Mouse (Mus musculus): ENCODE data around the gene Fig4. TPM values are rescaled to one million over a fixed set of nuclear protein-coding genes. Genes with fewer than 3 reads are reported as not detected.

Fig4 gene
- polyA plus RNA-seq, 1 experiment from 2014 or later = 65.9 TPM

DNA sequence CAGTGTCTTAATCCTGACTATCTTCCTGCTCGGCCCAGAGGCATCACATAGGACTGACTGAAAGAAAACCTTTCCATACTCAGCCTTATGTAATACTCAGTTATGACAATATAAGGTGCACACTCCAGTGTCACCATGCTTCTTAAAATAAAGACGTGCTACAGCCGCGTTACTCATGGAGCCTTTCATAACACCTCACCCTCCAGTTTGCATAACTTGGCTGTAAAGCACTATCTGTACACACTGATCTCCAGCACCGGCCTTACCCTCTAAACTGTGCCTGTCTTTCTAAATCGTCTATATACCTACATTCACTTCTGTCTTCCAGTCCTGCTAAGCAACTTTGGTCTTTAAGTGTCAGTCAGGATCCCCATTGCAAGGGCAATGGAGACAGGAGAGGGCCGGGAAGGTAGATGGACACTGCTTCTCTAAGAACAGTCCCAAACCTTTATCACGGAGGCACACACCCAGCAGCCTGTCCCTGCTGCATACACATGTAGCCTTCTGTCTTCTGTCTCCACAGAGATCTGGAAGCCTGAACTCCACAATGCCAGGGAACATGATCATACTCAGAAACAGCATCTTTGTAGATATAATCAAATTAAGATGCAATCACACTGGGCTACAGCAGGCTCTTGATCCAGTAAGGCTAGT, 53.9 kb downstream of the Fig4 start:
- no peak overlapping the region for H3K9ac ChIP-seq (ENCODE audit: low read length)
- H3K27me3 ChIP-seq (ENCODE audit: control insufficient read depth, insufficient read depth, low read length) = no peaks in the 10 kb centered on the region
- H3K4me3 ChIP-seq (ENCODE audit: low read length) = no peak overlapping the region
- WGBS = 69% methylated on average over 8 of the region's 8 CpGs
- no peak overlapping the region for H3K4me2 ChIP-seq (ENCODE audit: low read depth, low read length)
- no peaks in the 10 kb centered on the region for H3K9me3 ChIP-seq (replicated peaks; ENCODE audit: control insufficient read depth, low read length)
- H3K27ac ChIP-seq (ENCODE audit: low read length) = no peak overlapping the region
- no peak for ATAC-seq (replicated peaks; ENCODE audit: extremely low read depth, insufficient read depth, low FRiP score)
- H3K36me3 ChIP-seq (ENCODE audit: control insufficient read depth, insufficient read depth) = peaks cover 35% of the 10 kb centered on the region
- 0 out of 2 replicates have a peak, but pooled peaks cover 2% of the 10 kb centered on the region for H3K4me1 ChIP-seq (ENCODE audit: control insufficient read depth, insufficient read depth, low read length)

DNA sequence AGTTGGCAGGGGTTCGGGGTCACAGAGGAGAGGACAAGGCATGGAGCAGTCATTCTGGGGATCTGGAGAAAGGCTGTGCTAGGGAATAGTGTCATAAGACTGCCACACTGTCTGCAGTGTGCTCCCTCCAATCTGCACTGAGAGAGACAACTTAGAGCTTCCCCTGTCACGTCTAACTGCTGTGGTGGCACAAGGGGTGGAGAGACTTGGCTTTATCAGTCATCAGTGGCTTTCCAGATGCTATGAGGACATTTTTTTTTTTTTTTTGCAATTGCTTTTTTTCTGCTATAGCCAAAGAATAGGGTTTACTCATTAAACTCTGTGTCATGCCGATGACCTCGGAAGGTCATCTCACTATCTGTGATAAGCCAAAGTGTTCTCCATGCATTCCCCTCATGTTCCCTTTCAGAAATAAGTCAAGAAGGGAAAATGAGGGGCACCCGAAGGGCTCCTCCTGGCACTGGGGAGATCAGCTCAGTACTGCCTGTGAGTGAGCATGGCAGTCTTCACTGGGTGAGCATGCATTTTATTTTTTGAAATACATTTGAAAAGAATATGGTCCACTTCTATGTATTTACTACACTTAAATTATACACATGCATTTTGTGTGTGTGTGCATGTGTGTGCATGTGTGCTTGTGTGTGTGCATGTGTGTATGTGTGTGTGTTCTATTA, 55.1 kb downstream of the Fig4 start:
- H3K27me3 ChIP-seq (ENCODE audit: control insufficient read depth, insufficient read depth, low read length) = no peaks in the 10 kb centered on the region
- H3K4me2 ChIP-seq (ENCODE audit: low read depth, low read length) = no peak overlapping the region
- H3K4me3 ChIP-seq (ENCODE audit: low read length) = no peak overlapping the region
- no peaks in the 10 kb centered on the region for H3K9me3 ChIP-seq (replicated peaks; ENCODE audit: control insufficient read depth, low read length)
- ATAC-seq (replicated peaks; ENCODE audit: extremely low read depth, insufficient read depth, low FRiP score) = no peak
- peaks cover 37% of the 10 kb centered on the region for H3K36me3 ChIP-seq (ENCODE audit: control insufficient read depth, insufficient read depth)
- H3K9ac ChIP-seq (ENCODE audit: low read length) = no peak overlapping the region
- H3K27ac ChIP-seq (ENCODE audit: low read length) = no peak overlapping the region
- 0 out of 2 replicates have a peak, but pooled peaks cover 2% of the 10 kb centered on the region for H3K4me1 ChIP-seq (ENCODE audit: control insufficient read depth, insufficient read depth, low read length)
- 68% methylated on average over 5 of the region's 5 CpGs for WGBS

DNA sequence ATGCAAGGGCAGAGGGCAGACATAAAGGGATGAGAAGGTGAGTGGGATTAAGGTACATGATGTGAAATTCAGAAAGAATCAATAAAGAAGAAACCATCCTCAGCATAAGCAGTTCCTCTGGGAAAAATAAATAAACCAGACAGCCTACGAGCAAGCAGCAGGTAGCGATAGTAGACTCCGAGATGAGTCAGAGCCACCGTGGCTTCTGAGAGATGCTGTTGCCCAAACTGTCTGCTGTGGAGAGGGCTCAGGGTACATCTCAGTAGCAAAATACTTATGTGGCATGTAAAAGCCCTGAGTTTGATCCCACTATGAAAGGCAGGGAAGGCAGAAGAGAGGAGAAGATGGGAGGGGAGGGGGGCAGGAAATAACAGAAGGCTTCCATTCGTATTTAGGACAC, 56.9 kb downstream of the Fig4 start:
- no peak overlapping the region for H3K4me3 ChIP-seq (ENCODE audit: low read length)
- H3K27ac ChIP-seq (ENCODE audit: low read length) = no peak overlapping the region
- 74% methylated on average over 5 of the region's 5 CpGs for WGBS
- no peaks in the 10 kb centered on the region for H3K27me3 ChIP-seq (ENCODE audit: control insufficient read depth, insufficient read depth, low read length)
- H3K9me3 ChIP-seq (replicated peaks; ENCODE audit: control insufficient read depth, low read length) = no peaks in the 10 kb centered on the region
- H3K9ac ChIP-seq (ENCODE audit: low read length) = no peak overlapping the region
- no peak overlapping the region for H3K4me2 ChIP-seq (ENCODE audit: low read depth, low read length)
- no peak for ATAC-seq (replicated peaks; ENCODE audit: extremely low read depth, insufficient read depth, low FRiP score)
- peaks cover 11% of the 10 kb centered on the region for H3K4me1 ChIP-seq (ENCODE audit: control insufficient read depth, insufficient read depth, low read length)
- peaks cover 22% of the 10 kb centered on the region for H3K36me3 ChIP-seq (ENCODE audit: control insufficient read depth, insufficient read depth)

- H3K4me1 ChIP-seq (ENCODE audit: control insufficient read depth, insufficient read depth, low read length) = peaks cover 12% of the 10 kb centered on the region
- no peak overlapping the region for H3K4me2 ChIP-seq (ENCODE audit: low read depth, low read length)
- no peak overlapping the region for H3K9ac ChIP-seq (ENCODE audit: low read length)
- no peak overlapping the region for H3K27ac ChIP-seq (ENCODE audit: low read length)
- H3K36me3 ChIP-seq (ENCODE audit: control insufficient read depth, insufficient read depth) = peaks cover 20% of the 10 kb centered on the region
- WGBS = 68% methylated on average over 6 of the region's 6 CpGs
- H3K9me3 ChIP-seq (replicated peaks; ENCODE audit: control insufficient read depth, low read length) = no peaks in the 10 kb centered on the region
- no peak for ATAC-seq (replicated peaks; ENCODE audit: extremely low read depth, insufficient read depth, low FRiP score)
- H3K4me3 ChIP-seq (ENCODE audit: low read length) = no peak overlapping the region
- no peaks in the 10 kb centered on the region for H3K27me3 ChIP-seq (ENCODE audit: control insufficient read depth, insufficient read depth, low read length)
These were observed 57.6 kb downstream of the Fig4 start for GRCm38 (mm10) chr10:41245477-41245876.

- H3K27ac ChIP-seq (ENCODE audit: low read length) = no peak overlapping the region
- H3K9ac ChIP-seq (ENCODE audit: low read length) = no peak overlapping the region
- H3K27me3 ChIP-seq (ENCODE audit: control insufficient read depth, insufficient read depth, low read length) = no peaks in the 10 kb centered on the region
- peaks cover 23% of the 10 kb centered on the region for H3K36me3 ChIP-seq (ENCODE audit: control insufficient read depth, insufficient read depth)
- ATAC-seq (replicated peaks; ENCODE audit: extremely low read depth, insufficient read depth, low FRiP score) = no peak
- peaks cover 12% of the 10 kb centered on the region for H3K4me1 ChIP-seq (ENCODE audit: control insufficient read depth, insufficient read depth, low read length)
- H3K9me3 ChIP-seq (replicated peaks; ENCODE audit: control insufficient read depth, low read length) = no peaks in the 10 kb centered on the region
- H3K4me3 ChIP-seq (ENCODE audit: low read length) = no peak overlapping the region
- 77% methylated on average over 6 of the region's 6 CpGs for WGBS
- H3K4me2 ChIP-seq (ENCODE audit: low read depth, low read length) = no peak overlapping the region
These were observed 58.0 kb downstream of the Fig4 start for GRCm38 (mm10) chr10:41245028-41245427.

- 93% methylated on average over 6 of the region's 6 CpGs for whole genome bisulfite sequencing
- no peak for ATAC-seq (replicated peaks; ENCODE audit: extremely low read depth, insufficient read depth, low FRiP score)
- no peak overlapping the region for H3K4me3 ChIP-seq (ENCODE audit: low read length)
- no peaks in the 10 kb centered on the region for H3K9me3 ChIP-seq (replicated peaks; ENCODE audit: control insufficient read depth, low read length)
- peaks cover 9% of the 10 kb centered on the region for H3K4me1 ChIP-seq (ENCODE audit: control insufficient read depth, insufficient read depth, low read length)
- H3K36me3 ChIP-seq (ENCODE audit: control insufficient read depth, insufficient read depth) = peaks cover 21% of the 10 kb centered on the region
- H3K27ac ChIP-seq (ENCODE audit: low read length) = no peak overlapping the region
- H3K27me3 ChIP-seq (ENCODE audit: control insufficient read depth, insufficient read depth, low read length) = no peaks in the 10 kb centered on the region
- no peak overlapping the region for H3K9ac ChIP-seq (ENCODE audit: low read length)
- H3K4me2 ChIP-seq (ENCODE audit: low read depth, low read length) = no peak overlapping the region
These were observed 59.1 kb downstream of the Fig4 start for GRCm38 (mm10) chr10:41243930-41244329.

DNA sequence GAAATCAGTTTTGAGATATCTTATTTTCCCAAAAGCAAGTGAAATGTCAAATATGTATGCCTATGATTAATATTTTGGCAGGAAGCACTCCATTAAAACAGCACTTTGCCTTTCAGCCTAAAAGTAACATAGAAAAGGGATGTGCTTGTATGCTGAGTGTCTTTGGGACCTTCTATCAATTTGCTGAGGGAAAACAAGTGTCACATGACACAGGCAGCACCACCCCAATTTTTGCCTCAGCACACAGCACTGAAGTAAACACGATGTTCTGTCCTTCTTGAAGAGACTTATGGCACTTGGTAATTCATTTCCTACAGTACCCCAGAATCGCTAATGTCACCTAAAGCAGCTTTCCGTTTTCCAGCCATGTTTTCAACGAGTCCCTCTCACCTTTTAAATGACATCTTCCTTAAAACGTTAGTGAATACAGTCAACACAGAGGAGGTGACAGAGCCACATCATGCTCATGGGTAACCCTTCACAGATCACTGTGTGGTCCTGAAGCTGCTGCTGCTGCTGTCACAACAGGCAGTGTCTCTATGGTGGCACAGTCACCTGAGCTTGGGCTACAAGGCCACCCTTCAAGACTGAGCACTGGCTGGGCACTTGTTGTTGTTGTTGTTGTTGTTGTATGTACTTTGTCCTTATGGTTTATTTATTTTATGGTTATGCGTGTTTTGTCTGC, 61.4 kb downstream of the Fig4 start:
- no peak overlapping the region for H3K4me2 ChIP-seq (ENCODE audit: low read depth, low read length)

DNA sequence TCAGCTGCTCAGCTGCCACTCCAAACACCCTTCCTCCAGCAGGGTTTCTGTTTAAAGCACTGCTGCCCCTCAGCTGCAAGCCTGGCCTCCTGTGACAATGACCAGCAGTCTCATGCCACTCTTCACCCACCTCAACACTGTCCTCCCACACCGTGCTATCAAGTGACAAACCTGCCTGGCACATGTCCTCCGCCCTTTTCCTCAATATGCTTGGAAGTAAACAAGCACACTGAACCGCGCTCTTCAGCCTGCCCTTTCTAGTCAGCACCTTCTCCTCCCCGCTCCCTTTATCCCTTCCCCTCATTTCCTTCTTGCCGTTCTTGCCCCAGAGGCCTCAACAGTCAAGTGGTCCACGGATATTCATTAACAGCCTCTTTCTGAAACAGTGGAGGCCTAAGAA, 62.0 kb downstream of the Fig4 start:
- Histone ChIP-seq H3K4me1 (ENCODE audit: control insufficient read depth, insufficient read depth, low read length) (peaks cover 9% of the 10 kb centered on the region), H3K9ac (ENCODE audit: low read length) (no peak overlapping the region), H3K9me3 (replicated peaks; ENCODE audit: control insufficient read depth, low read length) (no peaks in the 10 kb centered on the region), H3K27me3 (ENCODE audit: control insufficient read depth, insufficient read depth, low read length) (no peaks in the 10 kb centered on the region), H3K4me2 (ENCODE audit: low read depth, low read length) (no peak overlapping the region), H3K4me3 (ENCODE audit: low read length) (no peak overlapping the region), H3K36me3 (ENCODE audit: control insufficient read depth, insufficient read depth) (peaks cover 31% of the 10 kb centered on the region), H3K27ac (ENCODE audit: low read length) (peak overlapping the region; percentile 65)
- 24% methylated on average over 7 of the region's 7 CpGs for WGBS
- ATAC-seq (replicated peaks; ENCODE audit: extremely low read depth, insufficient read depth, low FRiP score) = peak; percentile 65

More for the DNA sequence above, 61.4 kb downstream of the Fig4 start:
- Histone ChIP-seq H3K9ac (ENCODE audit: low read length) (no peak overlapping the region), H3K4me3 (ENCODE audit: low read length) (no peak overlapping the region), H3K36me3 (ENCODE audit: control insufficient read depth, insufficient read depth) (peaks cover 32% of the 10 kb centered on the region), H3K27ac (ENCODE audit: low read length) (peak overlapping the region; percentile 65), H3K27me3 (ENCODE audit: control insufficient read depth, insufficient read depth, low read length) (no peaks in the 10 kb centered on the region), H3K9me3 (replicated peaks; ENCODE audit: control insufficient read depth, low read length) (no peaks in the 10 kb centered on the region), H3K4me1 (ENCODE audit: control insufficient read depth, insufficient read depth, low read length) (peaks cover 9% of the 10 kb centered on the region)
- 64% methylated on average over 6 of the region's 6 CpGs for WGBS
- ATAC-seq (replicated peaks; ENCODE audit: extremely low read depth, insufficient read depth, low FRiP score) = no peak

DNA sequence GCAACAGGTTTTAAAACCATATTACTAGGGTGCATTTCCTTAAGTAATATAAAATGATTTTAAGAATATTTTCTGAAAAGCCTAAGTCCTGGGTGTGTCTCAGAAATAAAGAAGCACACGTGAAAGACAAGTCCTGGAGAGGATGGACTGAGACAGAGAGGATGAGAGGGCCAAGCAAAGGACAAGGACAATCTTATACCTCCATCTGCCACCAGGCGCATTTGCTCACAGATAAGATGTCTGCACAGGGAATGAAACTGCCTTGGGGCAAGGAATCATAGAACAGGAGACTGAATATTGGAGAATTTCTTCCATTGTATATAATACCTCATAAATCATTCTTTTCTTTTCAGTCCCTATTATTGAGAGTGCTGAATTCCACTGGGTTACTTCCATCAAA, 67.0 kb downstream of the Fig4 start:
- Histone ChIP-seq H3K9me3 (replicated peaks; ENCODE audit: control insufficient read depth, low read length) (no peaks in the 10 kb centered on the region), H3K27ac (ENCODE audit: low read length) (no peak overlapping the region), H3K36me3 (ENCODE audit: control insufficient read depth, insufficient read depth) (peaks cover 28% of the 10 kb centered on the region), H3K4me3 (ENCODE audit: low read length) (no peak overlapping the region), H3K4me1 (ENCODE audit: control insufficient read depth, insufficient read depth, low read length) (no peaks in the 10 kb centered on the region; the same call in 1 of the 2 replicates), H3K9ac (ENCODE audit: low read length) (no peak overlapping the region), H3K4me2 (ENCODE audit: low read depth, low read length) (no peak overlapping the region), H3K27me3 (ENCODE audit: control insufficient read depth, insufficient read depth, low read length) (no peaks in the 10 kb centered on the region)
- WGBS = 88% methylated on average over 2 of the region's 2 CpGs
- ATAC-seq (replicated peaks; ENCODE audit: extremely low read depth, insufficient read depth, low FRiP score) = no peak

Measured in heart, embryonic 16.5 days (tissue).